ENCODE assay signal across 25 mouse cellular contexts in genomic region chr2:140819391-140820120, GRCm38 (mm10).
A peak's percentile ranks its signal among the peaks of the same experiment; 100 is the strongest.
DNase-seq lines count a peak whose midpoint lies in the region; ATAC-seq and TF ChIP-seq lines count a peak whose summit lies in the region.
"Had no signal": no experiment of that assay in that cellular context is flagged by ENCODE, and none has a peak within 500 bp of the region (broad histone marks: within the 10 kb centered on the region; RNA-seq: fewer than 3 reads in every experiment).

No protein-coding gene starts in this region.

- H3K4me1 ChIP-seq in intestine, embryonic 15.5 days (replicated peaks), result no peaks in the 10 kb centered on the region
- H3K4me1 ChIP-seq in intestine, postnatal 0 days (replicated peaks; ENCODE audit: control insufficient read depth, insufficient read depth, low read length), result no peaks in the 10 kb centered on the region
- H3K4me1 ChIP-seq in thymus, adult 2 months (replicated peaks; ENCODE audit: control insufficient read depth, insufficient read depth, low read length), result no peaks in the 10 kb centered on the region
- no peaks in the 10 kb centered on the region for H3K4me1 ChIP-seq in stomach, embryonic 16.5 days (ENCODE audit: control insufficient read depth, insufficient read depth, low read length)
- H3K4me1 ChIP-seq: embryonic facial prominence, embryonic 12.5 days; hindbrain, embryonic 10.5 days; kidney, embryonic 15.5 days; midbrain, embryonic 12.5 days; neural tube, embryonic 12.5 days had no signal

- DNase-seq in thymus, postnatal 0 days (ENCODE audit: low spot score), result peak; percentile 5
- no peak for DNase-seq in thymus, adult 2 months
- no peak for DNase-seq in adrenal gland, postnatal 4 days (ENCODE audit: low spot score in 2 of 2)
- no peak for DNase-seq in spleen, postnatal 4 days (ENCODE audit: low spot score in 2 of 2)
- DNase-seq: adrenal gland, postnatal 25 days; cerebellum, adult 18-20 months; cerebellum, postnatal 25 days; gastrocnemius, postnatal 36 days; layer of hippocampus, postnatal 36 days; liver; lung, adult 2 months; thymus, postnatal 25 days had no signal

- no peak overlapping the region for H3K9ac ChIP-seq in intestine, embryonic 15.5 days
- no peak overlapping the region for H3K9ac ChIP-seq in intestine, postnatal 0 days (ENCODE audit: low read depth, low read length)
- H3K9ac ChIP-seq in stomach, embryonic 16.5 days (ENCODE audit: low read length), result no peak overlapping the region
- H3K9ac ChIP-seq: embryonic facial prominence, embryonic 12.5 days; kidney, embryonic 15.5 days; midbrain, embryonic 12.5 days; neural tube, embryonic 12.5 days had no signal

- no peak overlapping the region for H3K4me3 ChIP-seq in intestine, embryonic 15.5 days (replicated peaks)
- H3K4me3 ChIP-seq in intestine, postnatal 0 days (ENCODE audit: low read depth, low read length), result no peak overlapping the region
- no peak overlapping the region for H3K4me3 ChIP-seq in thymus, adult 2 months (ENCODE audit: control insufficient read depth, insufficient read depth, low read length)
- H3K4me3 ChIP-seq in stomach, embryonic 16.5 days (replicated peaks; ENCODE audit: low read length), result no peak overlapping the region
- H3K4me3 ChIP-seq: embryonic facial prominence, embryonic 12.5 days; hindbrain, embryonic 10.5 days; kidney, embryonic 15.5 days; midbrain, embryonic 12.5 days; neural tube, embryonic 12.5 days had no signal

- H3K27ac ChIP-seq in intestine, embryonic 15.5 days, result no peak overlapping the region
- no peak overlapping the region for H3K27ac ChIP-seq in intestine, postnatal 0 days (ENCODE audit: low read depth, low read length)
- no peak overlapping the region for H3K27ac ChIP-seq in thymus, adult 2 months (ENCODE audit: control insufficient read depth, insufficient read depth, low read length)
- no peak overlapping the region for H3K27ac ChIP-seq in stomach, embryonic 16.5 days (ENCODE audit: low read length)
- H3K27ac ChIP-seq: embryonic facial prominence, embryonic 12.5 days; hindbrain, embryonic 10.5 days; hindbrain, postnatal 0 days; kidney, embryonic 15.5 days; macrophage; midbrain, embryonic 12.5 days; neural tube, embryonic 12.5 days had no signal

- H3K9me3 ChIP-seq in intestine, embryonic 15.5 days, result no peaks in the 10 kb centered on the region
- H3K9me3 ChIP-seq in intestine, postnatal 0 days (ENCODE audit: control insufficient read depth), result no peaks in the 10 kb centered on the region
- no peaks in the 10 kb centered on the region for H3K9me3 ChIP-seq in stomach, embryonic 16.5 days (replicated peaks; ENCODE audit: control insufficient read depth, low read length)
- H3K9me3 ChIP-seq: embryonic facial prominence, embryonic 12.5 days; hindbrain, embryonic 10.5 days; kidney, embryonic 15.5 days; midbrain, embryonic 12.5 days; neural tube, embryonic 12.5 days had no signal

- TF ChIP-seq CTCF in intestine, postnatal 0 days (IDR thresholded peaks at IDR 0.05; ENCODE audit: low read depth), result no peak
- no peak for TF ChIP-seq CTCF in thymus, adult 2 months (IDR thresholded peaks at IDR 0.05; ENCODE audit: borderline replicate concordance, control insufficient read depth, extremely low read depth, insufficient read depth, low read length, poor library complexity)

- WGBS in intestine, embryonic 15.5 days, result 18% methylated on average over 2 of the region's 2 CpGs
- 16% methylated on average over 2 of the region's 2 CpGs for WGBS in intestine, postnatal 0 days
- 0% methylated on average over 2 of the region's 2 CpGs for WGBS in thymus, adult 2 months
- 14% methylated on average over 2 of the region's 2 CpGs for WGBS in stomach, embryonic 16.5 days

- ATAC-seq in intestine, embryonic 15.5 days, result peak; percentile 58
- ATAC-seq in intestine, postnatal 0 days, result no peak
- peak; percentile 89 to 98 for ATAC-seq in hematopoietic stem cell, adult 5-6 weeks (replicated peaks in 1 of 2; ENCODE audit: insufficient read depth in 1 of 2, low FRiP score in 2 of 2, low TSS enrichment in 1 of 2, low read depth in 1 of 2, poor library complexity in 2 of 2, severe bottlenecking in 2 of 2)
- ATAC-seq in stomach, embryonic 16.5 days (ENCODE audit: insufficient read depth, low FRiP score), result 0 out of 2 replicates have a peak, but pooled peaks have one; percentile 40
- ATAC-seq: forebrain, embryonic 14.5 days; hindbrain, postnatal 0 days; Patski had no signal

- no peaks in the 10 kb centered on the region for H3K27me3 ChIP-seq in intestine, embryonic 15.5 days (replicated peaks)
- H3K27me3 ChIP-seq in intestine, postnatal 0 days (replicated peaks; ENCODE audit: control insufficient read depth, insufficient read depth, low read length), result no peaks in the 10 kb centered on the region
- H3K27me3 ChIP-seq in thymus, adult 2 months (ENCODE audit: control insufficient read depth, insufficient read depth, low read length), result no peaks in the 10 kb centered on the region
- no peaks in the 10 kb centered on the region for H3K27me3 ChIP-seq in stomach, embryonic 16.5 days (ENCODE audit: control insufficient read depth, insufficient read depth, low read length)
- H3K27me3 ChIP-seq: embryonic facial prominence, embryonic 12.5 days; kidney, embryonic 15.5 days; midbrain, embryonic 12.5 days; neural tube, embryonic 12.5 days; Patski had no signal

- no peaks in the 10 kb centered on the region for H3K36me3 ChIP-seq in intestine, embryonic 15.5 days
- no peaks in the 10 kb centered on the region for H3K36me3 ChIP-seq in intestine, postnatal 0 days (ENCODE audit: control insufficient read depth, insufficient read depth)
- H3K36me3 ChIP-seq in thymus, adult 2 months (ENCODE audit: control insufficient read depth, insufficient read depth, low read length), result no peaks in the 10 kb centered on the region
- H3K36me3 ChIP-seq in stomach, embryonic 16.5 days (ENCODE audit: control insufficient read depth, insufficient read depth, low read length), result no peaks in the 10 kb centered on the region
- H3K36me3 ChIP-seq: embryonic facial prominence, embryonic 12.5 days; hindbrain, embryonic 10.5 days; kidney, embryonic 15.5 days; midbrain, embryonic 12.5 days; neural tube, embryonic 12.5 days had no signal

- TF ChIP-seq POLR2A in thymus, adult 2 months (IDR thresholded peaks at IDR 0.05; ENCODE audit: control insufficient read depth, extremely low read depth, insufficient read depth, low read length, poor library complexity), result no peak

- no peak overlapping the region for H3K4me2 ChIP-seq in intestine, embryonic 15.5 days (replicated peaks)
- H3K4me2 ChIP-seq in intestine, postnatal 0 days (replicated peaks; ENCODE audit: low read depth), result no peak overlapping the region
- H3K4me2 ChIP-seq in stomach, embryonic 16.5 days (ENCODE audit: low read depth, low read length), result no peak overlapping the region
- H3K4me2 ChIP-seq: embryonic facial prominence, embryonic 12.5 days; kidney, embryonic 15.5 days; midbrain, embryonic 12.5 days; neural tube, embryonic 12.5 days had no signal
